In the genomic region with DNA sequence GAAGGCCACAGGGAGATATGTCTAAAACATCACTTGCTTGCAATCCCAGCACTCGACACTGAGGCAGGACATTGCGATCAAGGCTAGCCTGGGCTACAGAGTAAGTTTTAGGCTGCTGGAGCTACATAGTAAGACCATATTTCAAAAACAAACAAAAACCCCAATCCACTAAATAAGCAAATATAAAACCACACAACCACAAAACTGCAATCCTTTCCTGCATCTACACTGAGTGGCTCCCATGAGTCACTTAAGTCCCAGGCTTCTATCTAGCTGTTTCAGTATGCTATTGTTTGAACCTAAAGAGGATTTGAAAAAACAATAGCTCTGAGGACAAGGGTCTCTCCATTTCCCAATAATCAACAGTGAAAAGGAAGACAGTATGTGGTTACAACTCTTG, we compare ENCODE assay signal across 36 mouse cellular contexts. TPM values are rescaled to one million over a fixed set of nuclear protein-coding genes. Genes with fewer than 3 reads are reported as not detected.
"Had no signal": no experiment of that assay in that cellular context is flagged by ENCODE, and none has a peak within 500 bp of the region (broad histone marks: within the 10 kb centered on the region; RNA-seq: fewer than 3 reads in every experiment).

No protein-coding gene starts in this region.

- ATAC-seq: forebrain, embryonic 13.5 days; forebrain, embryonic 14.5 days; forebrain, embryonic 15.5 days; forebrain, embryonic 16.5 days; forebrain, postnatal 0 days had no signal

- DNase-seq: cerebellum, postnatal 14 days; cerebellum, postnatal 25 days; cerebellum, postnatal 36 days; embryo, embryonic 11 days; forebrain, postnatal 0 days; gastrocnemius, adult 2 months; gastrocnemius, postnatal 10 days; gastrocnemius, postnatal 14 days; gastrocnemius, postnatal 25 days; gastrocnemius, postnatal 36 days; heart, adult 11 months; heart, adult 18-20 months; heart, adult 2 months had no signal

- H3K27me3 ChIP-seq: embryonic facial prominence, embryonic 12.5 days; embryonic facial prominence, embryonic 13.5 days; embryonic facial prominence, embryonic 15.5 days; forebrain, embryonic 12.5 days; forebrain, embryonic 13.5 days; forebrain, embryonic 15.5 days; heart, embryonic 12.5 days had no signal

- H3K4me3 ChIP-seq: embryonic facial prominence, embryonic 10.5 days; embryonic facial prominence, embryonic 12.5 days; embryonic facial prominence, embryonic 13.5 days; embryonic facial prominence, embryonic 15.5 days; erythroblast, embryonic 14.5 days; forebrain, embryonic 10.5 days; forebrain, embryonic 12.5 days; forebrain, embryonic 13.5 days; forebrain, embryonic 15.5 days; gastrocnemius, adult 2 months; heart, adult 2 months; heart, embryonic 10.5 days; heart, embryonic 12.5 days had no signal

RNA-seq across cellular contexts. Expression of a gene that starts 32.7 kb away (rescaled TPM):
- total RNA-seq: common myeloid progenitor, adult 5-6 weeks; gastrocnemius, adult 2 months; gastrocnemius, adult 8-10 months; gastrocnemius, postnatal 10 days; gastrocnemius, postnatal 14 days; gastrocnemius, postnatal 25 days; gastrocnemius, postnatal 36 days; gastrocnemius, postnatal 4 days; granulocyte monocyte progenitor cell, adult 5-6 weeks; heart, adult 18-20 months; heart, adult 2 months; heart, adult 8-10 months had no signal
- polyA plus RNA-seq: embryonic facial prominence, embryonic 10.5 days; embryonic facial prominence, embryonic 11.5 days; embryonic facial prominence, embryonic 12.5 days; embryonic facial prominence, embryonic 13.5 days; embryonic facial prominence, embryonic 14.5 days; embryonic facial prominence, embryonic 15.5 days; erythroblast, embryonic 14.5 days; forebrain, embryonic 10.5 days; forebrain, embryonic 11.5 days; forebrain, embryonic 13.5 days; gonadal fat pad, adult 2 months; heart, adult 2 months; heart, embryonic 10.5 days; heart, embryonic 11.5 days; heart, embryonic 12.5 days had no signal

RNA-seq across cellular contexts. Expression of a gene that starts 35.6 kb away (rescaled TPM):
- total RNA-seq: common myeloid progenitor, adult 5-6 weeks; gastrocnemius, adult 2 months; gastrocnemius, adult 8-10 months; gastrocnemius, postnatal 10 days; gastrocnemius, postnatal 14 days; gastrocnemius, postnatal 25 days; gastrocnemius, postnatal 36 days; granulocyte monocyte progenitor cell, adult 5-6 weeks; heart, adult 18-20 months; heart, adult 2 months; heart, adult 8-10 months had no signal
- polyA plus RNA-seq: erythroblast, embryonic 14.5 days; heart, embryonic 10.5 days; heart, embryonic 11.5 days; heart, embryonic 12.5 days had no signal
